Mouse (Mus musculus): ENCODE data around the gene Spred2.
A peak's percentile ranks its signal among the peaks of the same experiment; 100 is the strongest.
"Not testable (repeated sequence)": the region's sequence is repeated elsewhere in the genome, so short reads cannot be mapped to it uniquely, and the experiment has no call there.

Gene Spred2

GRCm38 (mm10) chr11:20020720-20021119 is 96.5 kb downstream of the Spred2 start:
- DNase-seq (ENCODE audit: low spot score in 2 of 2), result no peak

DNA sequence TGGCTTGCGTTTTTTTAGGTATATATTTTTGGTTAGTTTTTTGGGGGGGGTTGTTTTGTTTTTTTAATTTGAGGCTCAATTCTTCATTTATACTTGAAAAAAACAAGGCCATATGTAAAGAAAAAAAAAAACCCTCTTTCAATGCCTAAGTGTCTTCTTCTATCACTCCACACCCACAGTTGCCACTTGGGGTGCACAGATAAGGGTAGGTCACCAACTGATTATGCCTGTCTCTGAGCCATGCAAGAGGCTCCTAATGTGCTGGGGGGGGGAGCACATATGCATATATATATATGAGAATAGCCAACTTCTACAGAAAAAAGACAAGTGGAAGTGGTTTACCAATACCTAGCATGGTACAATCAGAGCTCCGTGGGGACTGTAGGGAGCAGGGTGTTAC is 98.3 kb downstream of the Spred2 start:
- DNase-seq (ENCODE audit: low spot score in 2 of 2), result no peak

- DNase-seq (ENCODE audit: low spot score in 2 of 2), result no peak
Measured at GRCm38 (mm10) chr11:20022911-20023482, 98.8 kb downstream of the Spred2 start.

DNA sequence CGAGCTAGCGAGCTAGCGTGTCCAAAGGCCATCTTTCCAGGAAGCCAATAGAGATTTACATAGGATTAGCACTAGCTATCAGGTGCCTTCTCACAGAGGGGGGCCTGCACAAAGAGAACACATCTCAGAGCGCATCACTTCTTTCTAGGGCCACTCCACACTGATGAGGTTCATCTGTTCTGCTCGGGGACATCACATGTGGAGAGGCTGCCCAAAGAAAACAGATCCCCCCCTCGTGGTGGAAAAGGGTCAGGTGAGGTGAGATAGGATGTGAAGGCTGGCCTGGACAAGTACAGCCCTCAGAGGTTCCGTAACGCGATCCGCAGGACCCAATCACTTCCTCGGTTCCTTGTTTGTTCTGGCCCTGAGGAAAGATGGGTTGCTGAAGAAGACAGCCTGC is 101.7 kb downstream of the Spred2 start:
- peak in 1 of 2 experiments; percentile 58 for DNase-seq (ENCODE audit: low spot score in 2 of 2)

DNA sequence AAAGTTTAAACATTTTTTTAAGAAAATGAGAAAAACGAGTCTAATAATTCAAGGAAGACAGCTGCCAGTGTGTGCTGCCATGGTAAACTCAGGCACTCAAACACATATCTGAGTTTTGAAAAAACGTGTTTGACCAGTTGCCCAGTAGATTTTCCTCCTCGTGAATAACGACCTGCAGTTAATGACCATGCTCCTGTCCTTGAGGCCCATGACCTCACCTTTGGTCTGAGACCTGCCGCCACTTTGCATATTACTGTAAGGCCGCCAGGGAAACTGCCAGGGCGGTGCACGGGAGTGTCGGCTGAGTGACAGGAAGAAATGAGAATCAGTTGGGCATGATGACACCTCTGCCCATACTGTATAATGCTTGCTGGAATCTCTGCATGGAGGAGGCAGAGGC is 103.5 kb downstream of the Spred2 start:
- no peak for DNase-seq (ENCODE audit: low spot score in 2 of 2)

DNA sequence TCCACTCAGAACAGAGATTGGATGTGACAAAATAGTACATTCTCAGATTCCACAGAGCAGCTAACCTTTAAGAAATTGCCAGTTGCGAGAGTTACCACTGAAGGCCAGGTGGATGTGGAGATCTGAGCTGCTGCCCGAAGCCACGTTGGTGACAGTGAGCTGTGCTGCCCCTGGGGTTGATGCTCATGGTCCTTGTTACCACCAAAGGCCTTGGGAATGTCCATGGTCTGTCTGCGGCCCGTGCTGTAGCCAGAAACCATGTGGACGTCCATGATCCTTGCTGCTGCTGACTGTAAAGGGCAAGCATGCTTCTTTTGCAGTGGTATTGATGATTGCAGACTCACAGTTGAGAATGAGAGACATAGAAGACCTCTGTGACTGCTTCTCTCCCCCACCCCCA is 104.2 kb downstream of the Spred2 start:
- no peak for DNase-seq (ENCODE audit: low spot score in 2 of 2)

GRCm38 (mm10) chr11:20029014-20029413 is 104.8 kb downstream of the Spred2 start:
- no peak for DNase-seq (ENCODE audit: low spot score in 2 of 2)

DNA sequence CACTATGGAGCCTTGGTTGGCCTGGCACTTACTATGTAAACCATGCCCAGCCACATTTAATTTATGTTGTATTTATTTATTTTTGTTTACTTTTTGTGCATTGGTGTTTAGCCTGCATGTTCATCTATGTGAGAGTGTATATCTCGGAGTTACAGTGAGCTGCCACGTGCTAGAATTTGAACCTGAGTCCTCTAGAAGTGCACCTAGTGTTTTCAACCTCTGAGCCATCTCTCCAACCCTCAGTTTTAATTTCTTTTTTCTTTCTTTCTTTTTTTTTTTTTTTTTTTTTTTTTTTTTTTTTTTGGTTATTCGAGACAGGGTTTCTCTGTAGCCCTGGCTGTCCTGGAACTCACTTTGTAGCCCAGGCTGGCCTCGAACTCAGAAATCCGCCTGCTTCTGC is 106.8 kb downstream of the Spred2 start:
- not testable (repeated sequence) for DNase-seq (ENCODE audit: low spot score in 2 of 2)

- no peak for DNase-seq (ENCODE audit: low spot score in 2 of 2)
Measured at GRCm38 (mm10) chr11:20031536-20031935, 107.4 kb downstream of the Spred2 start.

GRCm38 (mm10) chr11:20033541-20034160 is 109.5 kb downstream of the Spred2 start:
- no peak for DNase-seq (ENCODE audit: low spot score in 2 of 2)

- no peak for DNase-seq (ENCODE audit: low spot score in 2 of 2)
Measured at GRCm38 (mm10) chr11:20034337-20034947, 110.3 kb downstream of the Spred2 start.

GRCm38 (mm10) chr11:20035343-20035928 is 111.3 kb downstream of the Spred2 start:
- peak; percentile 14 to 41 for DNase-seq (ENCODE audit: low spot score in 2 of 2)

- no peak for DNase-seq (ENCODE audit: low spot score in 2 of 2)
Measured at GRCm38 (mm10) chr11:20035972-20036371, 111.8 kb downstream of the Spred2 start.

GRCm38 (mm10) chr11:20037739-20038138 is 113.6 kb downstream of the Spred2 start:
- no peak for DNase-seq (ENCODE audit: low spot score in 2 of 2)

GRCm38 (mm10) chr11:20038723-20039122 is 114.5 kb downstream of the Spred2 start:
- DNase-seq (ENCODE audit: low spot score in 2 of 2), result no peak

- no peak for DNase-seq (ENCODE audit: low spot score in 2 of 2)
Measured at GRCm38 (mm10) chr11:20041164-20041920, 117.2 kb downstream of the Spred2 start.

DNA sequence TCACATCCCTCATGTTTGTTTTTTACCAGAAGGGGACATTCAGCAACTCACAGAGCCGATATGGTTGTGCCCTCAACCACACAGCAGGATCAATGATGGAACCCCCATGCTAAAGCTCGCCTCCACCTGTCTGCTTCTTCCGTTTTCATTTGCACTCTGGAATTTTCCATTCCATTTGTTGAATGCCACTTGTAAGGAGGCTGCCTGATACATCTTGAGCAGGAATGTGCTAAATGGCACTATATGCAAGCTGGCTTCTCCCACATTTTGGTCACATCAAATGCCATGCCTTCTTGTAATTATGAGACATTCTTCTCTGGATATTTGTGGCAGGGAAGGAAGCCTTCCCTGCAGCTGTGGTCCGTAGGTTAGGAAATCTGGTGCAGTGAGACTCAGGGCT is 117.9 kb downstream of the Spred2 start:
- DNase-seq (ENCODE audit: low spot score in 2 of 2), result no peak

- DNase-seq (ENCODE audit: low spot score in 2 of 2), result no peak
Measured at GRCm38 (mm10) chr11:20043256-20043655, 119.1 kb downstream of the Spred2 start.

DNA sequence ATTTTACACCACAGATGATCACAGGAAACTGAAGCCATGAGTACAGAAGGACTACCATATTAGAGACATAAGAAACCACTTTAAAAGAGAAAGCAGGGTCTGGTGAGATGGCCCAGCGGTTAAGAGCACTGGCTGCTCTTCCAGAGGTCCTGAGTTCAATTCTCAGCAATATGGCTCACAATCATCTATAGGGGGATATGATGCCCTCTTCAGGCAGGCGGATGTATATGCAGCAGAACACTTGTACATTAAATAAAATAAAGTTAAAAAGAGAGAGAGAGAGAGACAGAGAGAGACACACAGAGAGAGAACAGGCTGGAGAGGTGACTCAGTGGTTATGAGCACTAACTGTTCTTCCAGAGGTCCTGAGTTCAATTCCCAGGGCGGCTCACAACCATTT is 121.4 kb downstream of the Spred2 start:
- DNase-seq (ENCODE audit: low spot score in 2 of 2), result no peak

- DNase-seq (ENCODE audit: low spot score in 2 of 2), result no peak
Measured at GRCm38 (mm10) chr11:20052814-20053536, 128.8 kb downstream of the Spred2 start.

GRCm38 (mm10) chr11:20053951-20054350 is 129.8 kb downstream of the Spred2 start:
- DNase-seq (ENCODE audit: low spot score in 2 of 2), result no peak

DNA sequence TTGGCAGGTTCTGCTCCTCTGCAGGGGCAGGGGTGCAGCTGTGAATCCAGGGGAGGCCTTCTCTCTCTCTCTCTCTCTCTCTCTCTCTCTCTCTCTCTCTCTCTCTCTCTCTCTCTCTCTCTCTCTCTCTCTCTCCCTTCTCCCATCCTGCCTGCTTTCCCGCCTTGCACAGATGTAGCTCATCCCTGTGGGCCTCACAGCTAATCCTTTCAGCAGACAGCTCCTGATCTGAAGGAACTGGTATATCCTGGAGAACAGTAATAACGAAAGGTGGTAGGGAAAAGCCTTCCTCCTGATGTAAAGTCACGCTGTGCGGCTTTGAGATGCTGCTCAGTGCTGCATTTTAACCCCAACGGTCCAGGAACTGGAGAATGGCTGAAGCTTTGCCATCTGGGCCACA is 130.4 kb downstream of the Spred2 start:
- DNase-seq (ENCODE audit: low spot score in 2 of 2), result no peak

Measured in urinary bladder, adult 18-20 months (tissue).